8 mouse cellular contexts compared by ENCODE assay signal in the genomic region with DNA sequence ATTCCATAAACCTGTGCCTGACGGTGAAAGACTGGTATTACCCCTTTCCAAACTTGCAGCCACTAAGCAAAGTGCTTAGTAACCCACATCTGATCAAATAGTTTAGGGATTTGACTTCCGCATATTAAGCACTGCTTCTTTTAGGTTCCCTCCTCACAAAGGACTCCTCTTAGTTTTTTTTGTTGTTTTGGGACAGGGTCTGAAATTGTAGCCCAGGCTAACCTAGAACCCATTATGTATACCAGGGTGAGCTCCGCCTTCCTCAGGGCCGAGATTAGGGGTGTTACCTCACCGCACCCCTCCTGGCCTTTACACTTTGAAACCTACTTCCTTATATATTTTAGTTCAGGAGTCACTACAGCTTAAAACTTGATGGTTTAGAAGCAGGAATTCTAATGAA. TPM values are rescaled to one million over a fixed set of nuclear protein-coding genes. Genes with fewer than 3 reads are reported as not detected.
DNase-seq lines count a peak whose midpoint lies in the region; ATAC-seq and TF ChIP-seq lines count a peak whose summit lies in the region.

No protein-coding gene starts in this region.

- H3K9ac ChIP-seq in heart, embryonic 11.5 days (ENCODE audit: low read depth, low read length): peak overlapping the region; percentile 78
- peak overlapping the region; percentile 88; the same call in 1 of the 2 replicates for H3K9ac ChIP-seq in ES-E14 (ENCODE audit: insufficient read depth, low read depth, low read length, poor library complexity, severe bottlenecking)
- peak overlapping the region; percentile 43; the same call in 1 of the 2 replicates for H3K9ac ChIP-seq in hindbrain, embryonic 14.5 days
- no peak overlapping the region for H3K9ac ChIP-seq in midbrain, embryonic 12.5 days (replicated peaks)

- 39% methylated on average over 5 of the region's 5 CpGs for WGBS in heart, embryonic 11.5 days (ENCODE audit: insufficient replicate concordance)
- 37% methylated on average over 5 of the region's 5 CpGs for WGBS in hindbrain, embryonic 14.5 days
- WGBS in midbrain, embryonic 12.5 days: 39% methylated on average over 5 of the region's 5 CpGs

- in situ Hi-C loops in ES-E14 (cut with MboI; ENCODE audit: low sequenced_read_pairs in 2 of 2, unreplicated experiment in 2 of 2): loop anchor here in 1 of 2 experiments (10.0 kb wide), 1 partner anchor 55 kb away; no protein-coding TSS in a partner anchor

- H3K36me3 ChIP-seq in heart, embryonic 11.5 days (ENCODE audit: control insufficient read depth, insufficient read depth, low read length): no peaks in the 10 kb centered on the region
- H3K36me3 ChIP-seq in ES-E14 (ENCODE audit: control insufficient read depth, insufficient read depth, low read length, poor library complexity, severe bottlenecking): no peaks in the 10 kb centered on the region
- H3K36me3 ChIP-seq in hindbrain, embryonic 14.5 days (replicated peaks; ENCODE audit: control insufficient read depth, insufficient read depth): no peaks in the 10 kb centered on the region
- H3K36me3 ChIP-seq in midbrain, embryonic 12.5 days: no peaks in the 10 kb centered on the region

- peaks cover 40% of the 10 kb centered on the region for H3K4me1 ChIP-seq in heart, embryonic 11.5 days (ENCODE audit: control insufficient read depth, insufficient read depth, low read length)
- peaks cover 5 to 11% of the 10 kb centered on the region in 2 experiments for H3K4me1 ChIP-seq in ES-E14 (ENCODE audit: control insufficient read depth in 2 of 2, insufficient read depth in 2 of 2, low read length in 2 of 2, poor library complexity in 1 of 2)
- peaks cover 41% of the 10 kb centered on the region for H3K4me1 ChIP-seq in hindbrain, embryonic 14.5 days (replicated peaks; ENCODE audit: control insufficient read depth, insufficient read depth, low read length)
- peaks cover 54% of the 10 kb centered on the region for H3K4me1 ChIP-seq in midbrain, embryonic 12.5 days

- no peak for ATAC-seq in heart, embryonic 11.5 days (replicated peaks; ENCODE audit: insufficient number of reproducible peaks, low FRiP score, low TSS enrichment)
- no peak for ATAC-seq in hindbrain, embryonic 14.5 days (ENCODE audit: low FRiP score)
- no peak for ATAC-seq in midbrain, embryonic 12.5 days (ENCODE audit: low FRiP score, low read depth)
- no peak for ATAC-seq in activated CD4-positive, CD25-positive, alpha-beta regulatory T cell, adult 4 months
- ATAC-seq in megakaryocyte-erythroid progenitor cell, adult 5-6 weeks (replicated peaks; ENCODE audit: low FRiP score, low TSS enrichment, poor library complexity, severe bottlenecking): no peak

- no peak for DNase-seq in heart, adult 11 months
- no peak for DNase-seq in ES-E14 (ENCODE audit: low read depth, low spot score)
- DNase-seq in hindbrain, embryonic 14.5 days (ENCODE audit: low spot score): no peak
- DNase-seq in layer of hippocampus, adult 9-10 months (ENCODE audit: low spot score): no peak

- H3K27me3 ChIP-seq in heart, embryonic 11.5 days (ENCODE audit: control insufficient read depth, insufficient read depth, low read length): no peaks in the 10 kb centered on the region
- H3K27me3 ChIP-seq in hindbrain, embryonic 14.5 days (ENCODE audit: control insufficient read depth, insufficient read depth, low read length): no peaks in the 10 kb centered on the region
- no peaks in the 10 kb centered on the region; the same call in 1 of the 2 replicates for H3K27me3 ChIP-seq in midbrain, embryonic 12.5 days

- H3K27ac ChIP-seq in heart, embryonic 11.5 days (ENCODE audit: low read depth, low read length): no peak overlapping the region
- H3K27ac ChIP-seq in ES-E14 (ENCODE audit: insufficient read depth, low read depth, low read length, poor library complexity, severe bottlenecking): no peak overlapping the region
- no peak overlapping the region for H3K27ac ChIP-seq in hindbrain, embryonic 14.5 days
- no peak overlapping the region for H3K27ac ChIP-seq in midbrain, embryonic 12.5 days (replicated peaks)

- H3K4me3 ChIP-seq in heart, embryonic 11.5 days (ENCODE audit: low read depth, low read length): peak overlapping the region; percentile 61; the same call in 1 of the 2 replicates
- H3K4me3 ChIP-seq in ES-E14 (ENCODE audit: insufficient read depth in 1 of 2, low read depth in 1 of 2, low read length in 2 of 2, poor library complexity in 1 of 2, severe bottlenecking in 1 of 2): peak overlapping the region; percentile 62 to 75; a peak in 3 of 4 replicates
- peak overlapping the region; percentile 30 for H3K4me3 ChIP-seq in hindbrain, embryonic 14.5 days (replicated peaks; ENCODE audit: low read length)
- H3K4me3 ChIP-seq in midbrain, embryonic 12.5 days: peak overlapping the region; percentile 46; the same call in 1 of the 2 replicates

- no peaks in the 10 kb centered on the region for H3K9me3 ChIP-seq in heart, embryonic 11.5 days (replicated peaks; ENCODE audit: control insufficient read depth, low read length)
- no peaks in the 10 kb centered on the region for H3K9me3 ChIP-seq in ES-E14 (ENCODE audit: control insufficient read depth, insufficient read depth, low read depth, low read length)
- H3K9me3 ChIP-seq in hindbrain, embryonic 14.5 days (ENCODE audit: control insufficient read depth, low read length): no peaks in the 10 kb centered on the region
- H3K9me3 ChIP-seq in midbrain, embryonic 12.5 days: no peaks in the 10 kb centered on the region

- peak overlapping the region; percentile 95 for H3K4me2 ChIP-seq in heart, embryonic 11.5 days
- peak overlapping the region; percentile 64 for H3K4me2 ChIP-seq in hindbrain, embryonic 14.5 days (replicated peaks)
- peak overlapping the region; percentile 96 for H3K4me2 ChIP-seq in midbrain, embryonic 12.5 days (replicated peaks)

TF ChIP-seq in ES-E14, 5 proteins besides CTCF, POLR2A, EP300 and RAD21:
- TF ChIP-seq MAFK (IDR thresholded peaks at IDR 0.05; ENCODE audit: insufficient read depth, low read depth, low read length) (no peak), HCFC1 (IDR thresholded peaks at IDR 0.05; ENCODE audit: borderline replicate concordance, insufficient read depth, low read length) (no peak), CHD2 (IDR thresholded peaks at IDR 0.05; ENCODE audit: low read depth, low read length) (no peak), ZC3H11A (IDR thresholded peaks at IDR 0.05; ENCODE audit: borderline replicate concordance, low read depth, low read length) (no peak), ZNF384 (IDR thresholded peaks at IDR 0.05; ENCODE audit: low read depth, low read length) (no peak)

RNA-seq across cellular contexts. Expression of a gene that starts 5.5 kb away (rescaled TPM):
- polyA plus RNA-seq in heart, embryonic 11.5 days (2014; fragmentation: Nextera tagmentation; extraction: Ambion mirVana): 15.9 and 17.1 TPM in 2 replicates
- 18.3 and 27.1 TPM in 2 replicates for total RNA-seq in ES-E14 (2012; rRNA removed)
- polyA plus RNA-seq in hindbrain, embryonic 14.5 days (2014; fragmentation: Nextera tagmentation; extraction: Ambion mirVana): 23.6 and 24.1 TPM in 2 replicates
- polyA plus RNA-seq in midbrain, embryonic 12.5 days (2016; fragmentation: Nextera tagmentation; extraction: Ambion mirVana): 38.6 and 42.4 TPM in 2 replicates
- 10 to 100 TPM; 19.9 to 22.0 TPM for polyA plus RNA-seq in activated CD4-positive, CD25-positive, alpha-beta regulatory T cell, adult 4 months (2017; shearing (Covaris generic))
- total RNA-seq in megakaryocyte-erythroid progenitor cell, adult 5-6 weeks (2014; fragmentation: Nextera tagmentation): 58.6 and 74.8 TPM in 2 replicates
- 57.8 and 68.3 TPM in 2 replicates for total RNA-seq in megakaryocyte-erythroid progenitor cell, adult 5-6 weeks (2017)

RNA-seq across cellular contexts. Expression of a gene that starts 14.7 kb away (rescaled TPM):
- polyA plus RNA-seq in heart, embryonic 11.5 days (2014; fragmentation: Nextera tagmentation; extraction: Ambion mirVana): 5.6 and 6.4 TPM in 2 replicates
- total RNA-seq in ES-E14 (2012; rRNA removed): 2.9 and 3.3 TPM in 2 replicates
- 3.4 and 4.1 TPM in 2 replicates for polyA plus RNA-seq in hindbrain, embryonic 14.5 days (2014; fragmentation: Nextera tagmentation; extraction: Ambion mirVana)
- 1.2 and 1.5 TPM in 2 replicates for polyA plus RNA-seq in midbrain, embryonic 12.5 days (2016; fragmentation: Nextera tagmentation; extraction: Ambion mirVana)
- 1 to 10 TPM; 2.9 to 5.4 TPM for polyA plus RNA-seq in activated CD4-positive, CD25-positive, alpha-beta regulatory T cell, adult 4 months (2017; shearing (Covaris generic))
- total RNA-seq in megakaryocyte-erythroid progenitor cell, adult 5-6 weeks (2014; fragmentation: Nextera tagmentation): 4.1 and 8.0 TPM in 2 replicates
- 0.34 and 1.3 TPM in 2 replicates for total RNA-seq in megakaryocyte-erythroid progenitor cell, adult 5-6 weeks (2017)

RNA-seq across cellular contexts. Expression of a gene that starts 14.9 kb away (rescaled TPM):
- 22.2 and 28.5 TPM in 2 replicates for polyA plus RNA-seq in heart, embryonic 11.5 days (2014; fragmentation: Nextera tagmentation; extraction: Ambion mirVana)
- 11.7 and 14.6 TPM in 2 replicates for total RNA-seq in ES-E14 (2012; rRNA removed)
- polyA plus RNA-seq in hindbrain, embryonic 14.5 days (2014; fragmentation: Nextera tagmentation; extraction: Ambion mirVana): 49.3 and 57.4 TPM in 2 replicates
- polyA plus RNA-seq in midbrain, embryonic 12.5 days (2016; fragmentation: Nextera tagmentation; extraction: Ambion mirVana): 65.5 and 74.2 TPM in 2 replicates
- polyA plus RNA-seq in activated CD4-positive, CD25-positive, alpha-beta regulatory T cell, adult 4 months (2017; shearing (Covaris generic)): 10 to 100 TPM; 10.6 to 11.2 TPM
- total RNA-seq in megakaryocyte-erythroid progenitor cell, adult 5-6 weeks (2014; fragmentation: Nextera tagmentation): 47.6 and 51.8 TPM in 2 replicates
- 37.4 and 53.5 TPM in 2 replicates for total RNA-seq in megakaryocyte-erythroid progenitor cell, adult 5-6 weeks (2017)

RNA-seq across cellular contexts. Expression of a gene that starts 46.8 kb away (rescaled TPM):
- 0.57 and 0.73 TPM in 2 replicates for polyA plus RNA-seq in heart, embryonic 11.5 days (2014; fragmentation: Nextera tagmentation; extraction: Ambion mirVana)
- 0.98 and 1.4 TPM in 2 replicates for total RNA-seq in ES-E14 (2012; rRNA removed)
- 12.0 and 12.9 TPM in 2 replicates for polyA plus RNA-seq in hindbrain, embryonic 14.5 days (2014; fragmentation: Nextera tagmentation; extraction: Ambion mirVana)
- 3.0 and 3.1 TPM in 2 replicates for polyA plus RNA-seq in midbrain, embryonic 12.5 days (2016; fragmentation: Nextera tagmentation; extraction: Ambion mirVana)
- polyA plus RNA-seq in activated CD4-positive, CD25-positive, alpha-beta regulatory T cell, adult 4 months (2017; shearing (Covaris generic)): under 1 TPM in 1 of 2 experiments, not detected in 1; 0.15 TPM
- total RNA-seq in megakaryocyte-erythroid progenitor cell, adult 5-6 weeks (2014; fragmentation: Nextera tagmentation): 2.2 TPM in 1 of 2 replicates, not detected in the other
- 1.7 TPM in 1 of 2 replicates, not detected in the other for total RNA-seq in megakaryocyte-erythroid progenitor cell, adult 5-6 weeks (2017)

RNA-seq across cellular contexts. Expression of a gene that starts 49.4 kb away (rescaled TPM):
- 32.2 and 35.7 TPM in 2 replicates for polyA plus RNA-seq in heart, embryonic 11.5 days (2014; fragmentation: Nextera tagmentation; extraction: Ambion mirVana)
- total RNA-seq in ES-E14 (2012; rRNA removed): 7.7 and 9.0 TPM in 2 replicates
- polyA plus RNA-seq in hindbrain, embryonic 14.5 days (2014; fragmentation: Nextera tagmentation; extraction: Ambion mirVana): 165 and 181 TPM in 2 replicates
- polyA plus RNA-seq in midbrain, embryonic 12.5 days (2016; fragmentation: Nextera tagmentation; extraction: Ambion mirVana): 45.3 and 47.6 TPM in 2 replicates
- polyA plus RNA-seq in activated CD4-positive, CD25-positive, alpha-beta regulatory T cell, adult 4 months (2017; shearing (Covaris generic)): 1 to 10 TPM; 1.4 to 3.5 TPM
- total RNA-seq in megakaryocyte-erythroid progenitor cell, adult 5-6 weeks (2014; fragmentation: Nextera tagmentation): 47.5 and 51.0 TPM in 2 replicates
- 20.4 and 23.3 TPM in 2 replicates for total RNA-seq in megakaryocyte-erythroid progenitor cell, adult 5-6 weeks (2017)
